Mouse (Mus musculus) embryonic facial prominence, embryonic 10.5 days (tissue): ENCODE measurements around the gene Acsl4. TPM values are rescaled to one million over a fixed set of nuclear protein-coding genes. Genes with fewer than 3 reads are reported as not detected.

Source experiments
- DNase-seq: peaks from one replicate; pipeline ENCODE4 v3.0.0-alpha.2; 2017; ENCODE audit warnings: low spot score
- H3K27ac ChIP-seq: fragments of 300-500 bp; sonication (generic); replicated peaks from 2 replicates; pipeline ENCODE4 v1.5.1; 2016; ENCODE audit warnings: mild to moderate bottlenecking
- H3K27me3 ChIP-seq: fragments of 300-500 bp; sonication (generic); replicated peaks from 2 replicates; pipeline ENCODE4 v1.6.1; 2016; ENCODE audit warnings: low read depth, mild to moderate bottlenecking; ENCODE audit not compliant: poor library complexity, severe bottlenecking
- H3K36me3 ChIP-seq: fragments of 300-500 bp; sonication (generic); replicated peaks from 2 replicates; pipeline ENCODE4 v1.6.1; 2016; ENCODE audit warnings: mild to moderate bottlenecking, moderate library complexity
- H3K4me1 ChIP-seq: fragments of 300-500 bp; sonication (generic); 2 replicates; pipeline ENCODE4 v1.6.1; 2016
- H3K4me3 ChIP-seq: fragments of 300-500 bp; sonication (generic); 2 replicates; pipeline ENCODE4 v1.5.1; 2016; ENCODE audit warnings: mild to moderate bottlenecking, moderate library complexity
- H3K9me3 ChIP-seq: fragments of 300-500 bp; sonication (generic); 2 replicates; pipeline ENCODE4 v1.6.1; 2016; ENCODE audit warnings: mild to moderate bottlenecking
- WGBS: fragments of 180-500 bp; shearing (Covaris S2); methylation state at CpG from one replicate; pipeline ENCODE4 v1.1.7; 2016; 5-methylcytosine and 5-hydroxymethylcytosine counted together
- polyA plus RNA-seq: library from polyadenylated mRNA; unstranded; fragments of >200 nt; fragmentation: Nextera tagmentation; extraction: Ambion mirVana; gene quantifications from 2 replicates; pipeline ENCODE4 v1.2.1, GENCODE M21; 2016

Gene Acsl4
- 16.0 and 21.3 TPM in 2 replicates for polyA plus RNA-seq

- peaks cover 38% of the 10 kb centered on the region for H3K27me3 ChIP-seq
- no peaks in the 10 kb centered on the region for H3K36me3 ChIP-seq
- 0 out of 2 replicates have a peak, but pooled peaks cover 3% of the 10 kb centered on the region for H3K4me1 ChIP-seq
- peak within 1 kb of the TSS; percentile 90 for H3K27ac ChIP-seq
- WGBS, result 15% methylated on average over 59 of the region's 59 CpGs
- DNase-seq, result peak; percentile 92
- peak within 1 kb of the TSS; percentile 68 for H3K4me3 ChIP-seq
- H3K9me3 ChIP-seq, result no peaks in the 10 kb centered on the region
Observed at GRCm38 (mm10) chrX:142390247-142390908, at the start of gene Acsl4. Gene Acsl4, minus strand, starts transcription at chrX:142390535.

DNA sequence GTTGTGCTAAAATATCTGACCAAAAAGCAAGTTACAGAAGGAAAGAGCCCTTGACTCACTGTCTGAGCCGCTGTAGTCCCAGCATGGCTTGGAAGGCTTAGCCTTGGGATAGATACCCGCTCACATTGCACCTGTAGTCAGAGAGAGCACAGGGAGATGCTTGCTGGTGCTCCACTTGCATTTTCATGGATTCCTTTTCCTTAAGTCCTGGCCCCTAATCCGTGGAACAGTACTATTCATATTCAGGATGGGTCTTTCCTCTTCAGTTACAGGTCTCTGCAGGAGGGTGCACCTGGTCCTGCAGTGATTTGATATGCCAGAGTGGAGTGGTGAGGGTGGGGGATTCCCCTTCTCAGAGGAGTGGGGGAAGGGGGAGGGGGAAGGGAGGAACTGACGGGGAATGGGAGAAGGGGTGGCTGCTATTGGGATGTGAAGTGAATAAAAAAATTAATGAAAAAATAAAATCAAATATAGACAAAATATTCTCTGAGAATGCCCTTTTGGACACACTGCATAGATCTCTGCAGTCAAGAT, 47.7 kb upstream of the Acsl4 start:
- H3K4me3 ChIP-seq, result no peak overlapping the region
- DNase-seq, result no peak
- peaks cover 64% of the 10 kb centered on the region for H3K27me3 ChIP-seq
- no peak overlapping the region for H3K27ac ChIP-seq
- no peaks in the 10 kb centered on the region for H3K4me1 ChIP-seq
- no peaks in the 10 kb centered on the region for H3K36me3 ChIP-seq
- no peaks in the 10 kb centered on the region for H3K9me3 ChIP-seq
- 37% methylated on average over 4 of the region's 4 CpGs for WGBS

- no peak overlapping the region for H3K4me3 ChIP-seq
- WGBS, result 69% methylated on average over 3 of the region's 3 CpGs
- DNase-seq, result no peak
- H3K9me3 ChIP-seq, result no peaks in the 10 kb centered on the region
- no peak overlapping the region for H3K27ac ChIP-seq
- no peaks in the 10 kb centered on the region for H3K36me3 ChIP-seq
- no peaks in the 10 kb centered on the region for H3K4me1 ChIP-seq
- H3K27me3 ChIP-seq, result peaks cover 63% of the 10 kb centered on the region
Observed at GRCm38 (mm10) chrX:142432846-142433245, 42.5 kb upstream of the Acsl4 start.

- Histone ChIP-seq H3K27ac (no peak overlapping the region), H3K9me3 (no peaks in the 10 kb centered on the region), H3K27me3 (peaks cover 67% of the 10 kb centered on the region), H3K4me1 (no peaks in the 10 kb centered on the region), H3K36me3 (no peaks in the 10 kb centered on the region), H3K4me3 (no peak overlapping the region)
- WGBS, result 71% methylated on average over 4 of the region's 4 CpGs
- DNase-seq, result no peak
Observed at GRCm38 (mm10) chrX:142427111-142427510, 36.8 kb upstream of the Acsl4 start.

DNA sequence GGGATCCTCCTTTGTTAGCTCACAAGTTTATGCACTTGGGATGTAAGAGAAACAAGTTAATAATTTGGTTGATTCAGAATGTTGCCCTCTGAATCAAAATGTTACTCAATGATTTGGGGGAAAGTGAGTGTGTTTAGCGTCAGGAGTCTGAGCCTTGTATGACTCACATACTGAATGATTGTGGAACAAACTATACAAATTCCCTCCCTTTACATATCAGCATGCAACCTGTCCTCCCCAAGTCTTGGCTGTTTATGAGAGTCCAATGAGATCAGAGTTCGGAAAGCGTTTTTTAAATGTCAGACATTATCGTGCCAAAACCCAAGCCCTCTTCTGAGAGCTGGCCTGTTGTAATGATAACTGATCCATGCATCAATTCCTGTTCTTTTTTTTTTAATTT, 36.3 kb upstream of the Acsl4 start:
- peaks cover 66% of the 10 kb centered on the region for H3K27me3 ChIP-seq
- no peaks in the 10 kb centered on the region for H3K4me1 ChIP-seq

DNA sequence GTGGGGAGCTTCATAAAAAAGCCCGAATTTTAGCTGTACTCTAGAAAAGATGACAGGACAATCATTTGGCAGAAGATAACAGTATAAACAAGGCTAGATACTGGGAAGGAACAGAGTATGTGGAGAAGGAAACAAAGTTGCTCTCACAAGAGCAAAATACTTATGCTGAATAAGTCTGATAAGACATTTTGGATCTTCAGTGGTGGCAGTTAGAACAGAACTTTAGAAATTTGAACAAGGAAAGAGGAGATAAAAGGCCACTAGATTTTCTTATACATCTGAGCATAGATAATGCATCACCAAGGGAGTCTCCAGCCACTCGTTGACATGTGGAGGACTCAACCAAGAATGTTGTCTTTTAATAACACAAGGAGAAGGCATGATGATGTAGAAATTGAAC, 23.5 kb upstream of the Acsl4 start:
- WGBS, result 85% methylated on average over 2 of the region's 2 CpGs
- Histone ChIP-seq H3K27ac (no peak overlapping the region), H3K36me3 (no peaks in the 10 kb centered on the region), H3K4me3 (no peak overlapping the region), H3K4me1 (no peaks in the 10 kb centered on the region), H3K27me3 (peaks cover 72% of the 10 kb centered on the region), H3K9me3 (no peaks in the 10 kb centered on the region)
- no peak for DNase-seq

More for the DNA sequence above, 36.3 kb upstream of the Acsl4 start:
- WGBS, result 85% methylated on average over 4 of the region's 4 CpGs
- Histone ChIP-seq H3K4me3 (no peak overlapping the region), H3K36me3 (no peaks in the 10 kb centered on the region), H3K9me3 (no peaks in the 10 kb centered on the region), H3K27ac (no peak overlapping the region)
- DNase-seq, result no peak

GRCm38 (mm10) chrX:142410060-142410459, 19.7 kb upstream of the Acsl4 start:
- Histone ChIP-seq H3K27ac (no peak overlapping the region), H3K4me3 (no peak overlapping the region), H3K4me1 (no peaks in the 10 kb centered on the region), H3K9me3 (no peaks in the 10 kb centered on the region), H3K27me3 (peaks cover 53% of the 10 kb centered on the region), H3K36me3 (no peaks in the 10 kb centered on the region)
- DNase-seq, result no peak
- WGBS, result 75% methylated on average over 3 of the region's 3 CpGs

- peaks cover 52% of the 10 kb centered on the region for H3K27me3 ChIP-seq
- 90% methylated on average over 3 of the region's 3 CpGs for WGBS
Observed at GRCm38 (mm10) chrX:142409338-142409737, 19.0 kb upstream of the Acsl4 start.

GRCm38 (mm10) chrX:142403114-142403513, 12.8 kb upstream of the Acsl4 start:
- H3K27ac ChIP-seq, result no peak overlapping the region
- H3K9me3 ChIP-seq, result no peaks in the 10 kb centered on the region
- no peaks in the 10 kb centered on the region for H3K4me1 ChIP-seq
- no peak for DNase-seq
- H3K4me3 ChIP-seq, result no peak overlapping the region
- peaks cover 31% of the 10 kb centered on the region for H3K27me3 ChIP-seq
- H3K36me3 ChIP-seq, result no peaks in the 10 kb centered on the region

More at GRCm38 (mm10) chrX:142409338-142409737, 19.0 kb upstream of the Acsl4 start:
- no peaks in the 10 kb centered on the region for H3K36me3 ChIP-seq
- no peaks in the 10 kb centered on the region for H3K4me1 ChIP-seq
- DNase-seq, result no peak
- no peak overlapping the region for H3K4me3 ChIP-seq
- no peaks in the 10 kb centered on the region for H3K9me3 ChIP-seq
- no peak overlapping the region for H3K27ac ChIP-seq

DNA sequence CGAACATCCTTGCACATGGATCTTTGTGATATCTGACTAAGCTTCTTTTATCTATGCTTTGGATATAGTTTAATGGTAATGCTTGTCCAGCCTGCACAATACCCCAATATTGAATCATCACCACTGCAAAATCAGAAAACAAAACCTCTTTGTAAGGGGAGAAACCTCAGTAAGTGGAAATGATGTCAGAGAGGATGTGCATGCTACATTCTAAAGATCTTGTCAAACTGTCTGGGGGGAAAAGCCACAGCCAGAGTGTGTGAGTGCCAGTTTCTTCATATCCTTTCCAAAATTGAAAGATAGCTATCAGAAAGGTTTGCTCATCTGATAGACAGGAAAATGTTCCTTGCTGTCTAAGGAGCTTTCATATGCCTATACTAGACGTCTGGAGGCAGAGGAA, 8.3 kb upstream of the Acsl4 start:
- peaks cover 35% of the 10 kb centered on the region for H3K27me3 ChIP-seq
- H3K4me1 ChIP-seq, result no peaks in the 10 kb centered on the region
- DNase-seq, result no peak
- H3K36me3 ChIP-seq, result no peaks in the 10 kb centered on the region
- H3K27ac ChIP-seq, result no peak overlapping the region
- H3K4me3 ChIP-seq, result no peak overlapping the region
- H3K9me3 ChIP-seq, result no peaks in the 10 kb centered on the region
- WGBS, result 64% methylated on average over 2 of the region's 2 CpGs

- Histone ChIP-seq H3K9me3 (no peaks in the 10 kb centered on the region), H3K4me1 (0 out of 2 replicates have a peak, but pooled peaks cover 3% of the 10 kb centered on the region), H3K27ac (peak overlapping the region; percentile 90), H3K4me3 (peak overlapping the region; percentile 68), H3K27me3 (peaks cover 39% of the 10 kb centered on the region), H3K36me3 (no peaks in the 10 kb centered on the region)
- 46% methylated on average over 7 of the region's 7 CpGs for WGBS
- DNase-seq, result no peak
Observed at GRCm38 (mm10) chrX:142390909-142391265, 552 bp upstream of the Acsl4 start.

GRCm38 (mm10) chrX:142389581-142390159, 665 bp downstream of the Acsl4 start:
- H3K36me3 ChIP-seq, result no peaks in the 10 kb centered on the region
- no peaks in the 10 kb centered on the region for H3K9me3 ChIP-seq
- WGBS, result 21% methylated on average over 22 of the region's 22 CpGs
- peak; percentile 35 for DNase-seq
- H3K27ac ChIP-seq, result peak overlapping the region; percentile 90
- H3K4me1 ChIP-seq, result 0 out of 2 replicates have a peak, but pooled peaks cover 3% of the 10 kb centered on the region
- H3K4me3 ChIP-seq, result peak overlapping the region; percentile 68
- peaks cover 45% of the 10 kb centered on the region for H3K27me3 ChIP-seq

DNA sequence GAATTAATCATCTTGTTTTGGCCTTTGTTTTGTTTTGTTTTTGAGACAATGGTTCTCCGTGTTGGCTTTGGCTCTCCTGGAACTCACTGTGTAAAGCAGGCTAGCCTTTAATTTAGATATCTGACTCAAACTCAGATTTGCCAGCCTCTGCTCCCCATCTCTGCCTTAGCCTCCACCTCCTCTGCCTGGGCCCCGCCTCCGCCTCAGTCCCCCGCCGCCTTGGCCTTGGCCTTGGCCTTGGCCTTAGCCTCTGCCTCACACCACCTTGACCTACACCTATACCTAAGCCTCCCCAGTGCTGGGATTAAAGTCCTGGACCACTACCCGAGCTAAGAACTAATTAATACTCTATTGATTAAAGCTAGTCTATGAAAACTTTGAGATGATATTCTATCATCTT, 2.2 kb downstream of the Acsl4 start:
- Histone ChIP-seq H3K27ac (no peak overlapping the region), H3K4me3 (no peak overlapping the region), H3K27me3 (peaks cover 45% of the 10 kb centered on the region), H3K36me3 (no peaks in the 10 kb centered on the region), H3K4me1 (0 out of 2 replicates have a peak, but pooled peaks cover 3% of the 10 kb centered on the region), H3K9me3 (no peaks in the 10 kb centered on the region)
- no peak for DNase-seq
- 84% methylated on average over 6 of the region's 6 CpGs for WGBS
